Mouse (Mus musculus): ENCODE data around the gene T. TPM values are rescaled to one million over a fixed set of nuclear protein-coding genes. Genes with fewer than 3 reads are reported as not detected.
A peak's percentile ranks its signal among the peaks of the same experiment; 100 is the strongest.

T gene
- polyA plus RNA-seq, 1 experiment from 2014 or later = 0.76 TPM

GRCm38 (mm10) chr17:8468716-8469344 is 34.6 kb downstream of the T start:
- 0 out of 2 replicates have a peak, but pooled peaks cover 4% of the 10 kb centered on the region for H3K27me3 ChIP-seq (replicated peaks)
- no peak overlapping the region for H3K4me2 ChIP-seq
- no peak overlapping the region for H3K4me3 ChIP-seq (replicated peaks)
- no peak overlapping the region for H3K27ac ChIP-seq
- H3K9ac ChIP-seq = no peak overlapping the region
- whole genome bisulfite sequencing = 14% methylated on average over 19 of the region's 19 CpGs
- ATAC-seq (ENCODE audit: insufficient read depth, low FRiP score, low read depth) = 0 out of 2 replicates have a peak, but pooled peaks have one; percentile 56
- H3K9me3 ChIP-seq = no peaks in the 10 kb centered on the region
- no peaks in the 10 kb centered on the region for H3K36me3 ChIP-seq
- H3K4me1 ChIP-seq = no peaks in the 10 kb centered on the region

GRCm38 (mm10) chr17:8478554-8478953 is 44.3 kb downstream of the T start:
- no peak for ATAC-seq (ENCODE audit: insufficient read depth, low FRiP score, low read depth)
- WGBS = 67% methylated on average over 3 of the region's 3 CpGs
- Histone ChIP-seq H3K9me3 (no peaks in the 10 kb centered on the region), H3K4me3 (replicated peaks) (no peak overlapping the region), H3K27me3 (replicated peaks) (no peaks in the 10 kb centered on the region), H3K36me3 (no peaks in the 10 kb centered on the region), H3K4me1 (no peaks in the 10 kb centered on the region), H3K27ac (no peak overlapping the region), H3K4me2 (no peak overlapping the region), H3K9ac (no peak overlapping the region)

- no peak overlapping the region for H3K4me2 ChIP-seq
- no peaks in the 10 kb centered on the region for H3K36me3 ChIP-seq
- WGBS = 83% methylated on average over 9 of the region's 9 CpGs
- no peak for ATAC-seq (ENCODE audit: insufficient read depth, low FRiP score, low read depth)
- H3K9me3 ChIP-seq = no peaks in the 10 kb centered on the region
- H3K27ac ChIP-seq = no peak overlapping the region
- H3K4me1 ChIP-seq = no peaks in the 10 kb centered on the region
- H3K4me3 ChIP-seq (replicated peaks) = no peak overlapping the region
- H3K27me3 ChIP-seq (replicated peaks) = no peaks in the 10 kb centered on the region
- no peak overlapping the region for H3K9ac ChIP-seq
These were observed 45.4 kb downstream of the T start for GRCm38 (mm10) chr17:8479493-8480128.

- Histone ChIP-seq H3K4me3 (replicated peaks) (no peak overlapping the region), H3K4me1 (no peaks in the 10 kb centered on the region), H3K4me2 (no peak overlapping the region), H3K9ac (no peak overlapping the region), H3K27ac (no peak overlapping the region), H3K36me3 (no peaks in the 10 kb centered on the region), H3K27me3 (replicated peaks) (no peaks in the 10 kb centered on the region), H3K9me3 (no peaks in the 10 kb centered on the region)
- ATAC-seq (ENCODE audit: insufficient read depth, low FRiP score, low read depth) = no peak
- 80% methylated on average over 10 of the region's 10 CpGs for WGBS
These were observed 47.6 kb downstream of the T start for GRCm38 (mm10) chr17:8481797-8482196.

GRCm38 (mm10) chr17:8482876-8483275 is 48.7 kb downstream of the T start:
- H3K9me3 ChIP-seq = no peaks in the 10 kb centered on the region
- no peak overlapping the region for H3K4me3 ChIP-seq (replicated peaks)
- H3K27ac ChIP-seq = no peak overlapping the region
- 0 out of 2 replicates have a peak, but pooled peaks cover 2% of the 10 kb centered on the region for H3K4me1 ChIP-seq
- WGBS = 85% methylated on average over 7 of the region's 7 CpGs
- ATAC-seq (ENCODE audit: insufficient read depth, low FRiP score, low read depth) = no peak
- H3K27me3 ChIP-seq (replicated peaks) = no peaks in the 10 kb centered on the region
- H3K9ac ChIP-seq = no peak overlapping the region
- no peaks in the 10 kb centered on the region for H3K36me3 ChIP-seq
- H3K4me2 ChIP-seq = no peak overlapping the region

- 49% methylated on average over 3 of the region's 3 CpGs for WGBS
- Histone ChIP-seq H3K4me1 (0 out of 2 replicates have a peak, but pooled peaks cover 2% of the 10 kb centered on the region), H3K4me3 (replicated peaks) (no peak overlapping the region), H3K9ac (no peak overlapping the region), H3K36me3 (no peaks in the 10 kb centered on the region), H3K9me3 (no peaks in the 10 kb centered on the region), H3K27ac (no peak overlapping the region), H3K4me2 (no peak overlapping the region), H3K27me3 (replicated peaks) (no peaks in the 10 kb centered on the region)
- ATAC-seq (ENCODE audit: insufficient read depth, low FRiP score, low read depth) = no peak
These were observed 50.0 kb downstream of the T start for GRCm38 (mm10) chr17:8484246-8484645.

- Histone ChIP-seq H3K9me3 (no peaks in the 10 kb centered on the region), H3K27ac (no peak overlapping the region), H3K36me3 (no peaks in the 10 kb centered on the region), H3K9ac (no peak overlapping the region), H3K4me1 (0 out of 2 replicates have a peak, but pooled peaks cover 2% of the 10 kb centered on the region), H3K4me3 (replicated peaks) (no peak overlapping the region), H3K27me3 (replicated peaks) (no peaks in the 10 kb centered on the region), H3K4me2 (no peak overlapping the region)
- no peak for ATAC-seq (ENCODE audit: insufficient read depth, low FRiP score, low read depth)
These were observed 50.9 kb downstream of the T start for GRCm38 (mm10) chr17:8485146-8485545.

GRCm38 (mm10) chr17:8487824-8488223 is 53.6 kb downstream of the T start:
- H3K4me2 ChIP-seq = peak overlapping the region; percentile 21; the same call in 1 of the 2 replicates
- no peak overlapping the region for H3K4me3 ChIP-seq (replicated peaks)

GRCm38 (mm10) chr17:8490971-8491370 is 56.7 kb downstream of the T start:
- ATAC-seq (ENCODE audit: insufficient read depth, low FRiP score, low read depth) = no peak

More at GRCm38 (mm10) chr17:8487824-8488223, 53.6 kb downstream of the T start:
- Histone ChIP-seq H3K36me3 (no peaks in the 10 kb centered on the region), H3K27ac (no peak overlapping the region), H3K27me3 (replicated peaks) (no peaks in the 10 kb centered on the region), H3K9ac (no peak overlapping the region), H3K4me1 (0 out of 2 replicates have a peak, but pooled peaks cover 2% of the 10 kb centered on the region), H3K9me3 (no peaks in the 10 kb centered on the region)
- WGBS = 50% methylated on average over 12 of the region's 12 CpGs
- no peak for ATAC-seq (ENCODE audit: insufficient read depth, low FRiP score, low read depth)

More at GRCm38 (mm10) chr17:8490971-8491370, 56.7 kb downstream of the T start:
- Histone ChIP-seq H3K27ac (no peak overlapping the region), H3K9ac (no peak overlapping the region), H3K4me2 (no peak overlapping the region), H3K36me3 (no peaks in the 10 kb centered on the region), H3K9me3 (no peaks in the 10 kb centered on the region), H3K4me3 (replicated peaks) (no peak overlapping the region), H3K4me1 (0 out of 2 replicates have a peak, but pooled peaks cover 2% of the 10 kb centered on the region), H3K27me3 (replicated peaks) (no peaks in the 10 kb centered on the region)
- 91% methylated on average over 5 of the region's 5 CpGs for WGBS

Other genes starting within 250 kb of the T start
- gene Ccr6, start 198.4 kb upstream of the T start, polyA plus RNA-seq (2015; fragmentation: Nextera tagmentation; extraction: Ambion mirVana) = 0.37 and 1.0 TPM in 2 replicates
- 195 TPM in 2 replicates for gene Mpc1, start 151.5 kb upstream of the T start, polyA plus RNA-seq (2015; fragmentation: Nextera tagmentation; extraction: Ambion mirVana)
- 72.2 and 75.6 TPM in 2 replicates for gene Sft2d1, start 123.3 kb upstream of the T start, polyA plus RNA-seq (2015; fragmentation: Nextera tagmentation; extraction: Ambion mirVana)
- gene Prr18, start 97.0 kb upstream of the T start, polyA plus RNA-seq (2015; fragmentation: Nextera tagmentation; extraction: Ambion mirVana) = 0.55 and 0.57 TPM in 2 replicates
- 0.48 and 0.49 TPM in 2 replicates for gene T2, start 78.4 kb upstream of the T start, polyA plus RNA-seq (2015; fragmentation: Nextera tagmentation; extraction: Ambion mirVana)
- gene Pde10a, start 90.9 kb downstream of the T start, polyA plus RNA-seq (2015; fragmentation: Nextera tagmentation; extraction: Ambion mirVana) = 1.4 and 1.5 TPM in 2 replicates
- 0.36 TPM in 1 of 2 replicates, not detected in the other for gene Gm17087, start 132.5 kb downstream of the T start, polyA plus RNA-seq (2015; fragmentation: Nextera tagmentation; extraction: Ambion mirVana)

Data from stomach, embryonic 15.5 days (tissue).